Mouse (Mus musculus) telencephalon, adult 2 months (tissue): ENCODE results near the gene Gprc5d.
A peak's percentile ranks its signal among the peaks of the same experiment; 100 is the strongest.

Source experiments
- DNase-seq: peaks from one replicate; pipeline ENCODE4 v3.0.0-alpha.2; 2011; ENCODE audit warnings: low read depth, low spot score

The Gprc5d gene

DNA sequence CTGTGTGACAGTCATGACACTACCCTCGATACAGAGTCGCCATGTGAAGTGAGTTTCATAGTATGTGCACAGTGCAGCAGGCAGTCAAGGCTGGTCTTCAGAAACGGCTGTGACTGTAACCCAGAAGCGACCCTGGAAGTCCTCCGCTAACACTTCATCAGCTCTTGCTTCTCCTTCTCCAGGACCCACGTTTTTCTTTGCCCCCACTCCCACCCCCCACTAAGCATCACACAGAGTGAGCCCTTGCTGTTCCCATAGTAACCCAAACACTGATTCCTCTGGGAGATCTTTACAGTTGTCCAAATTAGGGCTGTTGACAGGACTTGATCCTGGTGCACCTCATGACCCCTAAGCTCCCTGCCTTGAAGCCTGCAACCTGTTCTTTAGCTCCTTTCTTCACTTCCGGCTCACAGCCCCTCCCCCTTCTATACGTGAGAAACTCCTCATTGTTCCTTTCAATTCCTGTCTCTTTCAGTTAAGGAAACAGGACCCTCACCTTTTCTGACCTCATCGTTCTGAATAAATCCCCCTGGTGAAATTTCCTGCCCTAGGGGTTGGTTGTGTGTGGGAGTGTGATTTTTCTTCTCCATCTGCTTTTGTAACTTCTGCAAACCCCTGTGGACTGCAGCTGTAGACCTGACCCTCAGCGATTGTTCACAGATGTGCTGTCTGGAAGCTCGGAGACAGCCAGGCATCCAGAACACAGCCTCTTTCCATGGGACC, 18.5 kb upstream of the Gprc5d start:
- no peak for DNase-seq

DNA sequence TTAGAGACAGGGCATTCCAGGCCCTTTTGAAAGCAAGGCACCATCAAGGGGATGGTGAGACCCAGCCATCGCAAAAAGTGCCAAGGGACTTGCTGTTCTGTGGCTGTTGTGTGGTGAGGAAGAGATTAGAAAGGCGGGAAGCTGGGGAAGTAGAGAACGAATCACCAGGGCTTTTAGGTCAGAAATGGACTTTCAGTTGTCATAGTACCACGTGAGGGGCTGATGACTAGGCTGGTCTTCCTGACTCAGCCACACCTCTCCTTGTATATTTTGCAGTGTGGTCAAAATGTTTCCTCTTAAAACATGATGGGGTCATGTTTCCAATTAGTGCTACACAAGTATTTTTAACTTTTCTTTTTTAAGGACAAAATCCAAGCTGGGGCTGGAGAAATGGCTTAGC, 17.7 kb upstream of the Gprc5d start:
- DNase-seq = no peak

DNA sequence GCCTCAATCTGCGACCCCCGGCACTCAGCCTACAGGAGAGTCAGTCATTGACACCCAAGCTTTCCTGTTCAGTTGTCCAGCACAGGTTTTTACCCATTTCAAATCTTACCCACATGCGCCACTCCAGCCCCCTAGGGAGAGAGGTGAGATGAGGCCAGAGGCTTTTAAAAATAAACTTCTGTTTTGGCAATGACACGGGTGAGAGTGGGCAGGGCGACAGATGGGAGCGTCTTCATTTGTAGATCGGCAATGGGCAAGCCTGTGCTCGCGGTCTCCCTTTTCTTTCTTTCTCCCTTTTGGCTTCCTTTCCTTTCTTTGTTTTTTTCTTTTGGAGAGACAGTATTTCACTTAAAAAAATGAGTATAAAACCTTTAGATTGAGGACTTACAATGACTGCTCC, 15.4 kb upstream of the Gprc5d start:
- no peak for DNase-seq

DNA sequence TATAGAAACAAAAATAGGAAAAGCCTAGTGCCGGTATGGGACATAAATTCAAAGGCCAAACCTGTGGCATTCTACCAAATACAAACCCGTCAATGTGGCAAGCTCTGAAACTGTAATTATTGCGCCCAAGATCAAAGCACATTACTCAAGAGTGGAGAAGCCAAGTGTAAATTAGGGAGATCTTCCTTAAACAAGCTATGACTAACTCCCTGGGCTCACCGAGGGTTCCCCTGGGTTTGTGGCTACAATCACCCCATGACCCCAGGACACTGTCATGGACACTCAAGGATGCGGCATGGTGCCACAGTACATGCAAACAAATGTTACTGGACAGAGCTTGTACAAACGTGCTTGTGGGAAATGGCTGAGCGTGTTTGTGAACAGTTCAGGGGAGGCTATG, 15.0 kb upstream of the Gprc5d start:
- DNase-seq = no peak

DNA sequence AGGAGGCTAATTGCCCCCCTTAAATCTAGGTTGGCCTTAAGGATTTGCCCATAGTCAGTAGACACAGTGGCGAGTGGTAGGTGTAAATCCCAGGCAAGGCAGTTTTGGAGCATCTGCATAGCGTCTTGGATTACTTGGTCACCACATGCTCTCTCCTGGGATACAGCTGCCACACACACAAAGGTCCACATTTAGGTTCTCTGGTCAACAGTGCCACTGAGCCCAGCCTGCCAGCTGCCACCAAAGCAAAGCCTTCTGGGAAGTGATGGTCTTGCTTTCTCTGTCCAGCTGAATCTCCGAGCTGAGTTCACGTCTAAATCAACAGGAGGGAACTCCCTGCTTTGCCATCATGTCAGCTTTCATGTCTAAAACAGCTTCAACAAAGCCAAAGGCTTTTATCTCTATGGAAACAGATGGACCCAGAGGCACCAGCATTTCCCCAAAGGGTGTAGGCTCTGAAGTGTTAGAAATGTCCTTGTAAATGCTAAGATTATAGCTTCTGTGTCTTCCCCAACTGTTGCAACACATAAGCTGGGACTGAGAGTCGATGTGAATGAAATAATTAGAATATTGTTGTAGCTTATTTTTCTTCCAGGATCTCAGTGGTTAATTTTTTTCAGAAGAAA, 6.8 kb upstream of the Gprc5d start:
- no peak for DNase-seq

DNA sequence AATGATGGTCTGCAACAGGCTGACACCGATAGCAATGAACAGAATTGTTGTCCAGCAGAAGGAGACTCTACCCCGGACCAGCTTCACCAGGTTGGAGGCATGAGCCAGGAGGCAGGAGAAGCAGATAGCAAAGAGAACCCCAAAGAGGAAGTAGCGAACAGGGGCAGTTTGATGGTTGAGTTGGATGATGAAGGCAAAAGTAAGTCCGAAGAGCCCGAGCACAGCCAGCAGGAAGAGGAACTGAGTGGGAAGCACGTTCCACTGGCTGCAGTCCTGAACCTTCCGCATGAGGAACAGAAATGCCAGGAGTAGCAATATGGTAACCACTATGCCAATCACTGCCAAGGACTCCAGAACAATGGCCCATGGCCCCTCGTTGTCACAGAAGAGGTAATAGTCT, 1.6 kb downstream of the Gprc5d start:
- no peak for DNase-seq

DNA sequence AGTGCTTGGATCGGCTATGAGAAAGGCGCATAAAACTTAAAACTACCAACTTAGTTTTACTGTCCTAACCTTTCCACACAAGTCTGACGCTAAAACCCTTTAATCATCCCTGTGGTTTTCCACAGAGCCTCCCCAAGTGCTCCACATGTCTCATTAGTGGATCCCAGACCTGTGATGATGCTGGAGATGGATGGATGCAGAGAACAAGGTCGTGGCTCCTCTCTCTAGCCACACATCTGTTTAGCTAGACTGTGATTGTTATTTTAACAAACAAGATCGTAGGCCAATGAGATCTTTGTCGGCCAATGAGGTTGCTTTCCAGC, 5.0 kb downstream of the Gprc5d start:
- no peak for DNase-seq

DNA sequence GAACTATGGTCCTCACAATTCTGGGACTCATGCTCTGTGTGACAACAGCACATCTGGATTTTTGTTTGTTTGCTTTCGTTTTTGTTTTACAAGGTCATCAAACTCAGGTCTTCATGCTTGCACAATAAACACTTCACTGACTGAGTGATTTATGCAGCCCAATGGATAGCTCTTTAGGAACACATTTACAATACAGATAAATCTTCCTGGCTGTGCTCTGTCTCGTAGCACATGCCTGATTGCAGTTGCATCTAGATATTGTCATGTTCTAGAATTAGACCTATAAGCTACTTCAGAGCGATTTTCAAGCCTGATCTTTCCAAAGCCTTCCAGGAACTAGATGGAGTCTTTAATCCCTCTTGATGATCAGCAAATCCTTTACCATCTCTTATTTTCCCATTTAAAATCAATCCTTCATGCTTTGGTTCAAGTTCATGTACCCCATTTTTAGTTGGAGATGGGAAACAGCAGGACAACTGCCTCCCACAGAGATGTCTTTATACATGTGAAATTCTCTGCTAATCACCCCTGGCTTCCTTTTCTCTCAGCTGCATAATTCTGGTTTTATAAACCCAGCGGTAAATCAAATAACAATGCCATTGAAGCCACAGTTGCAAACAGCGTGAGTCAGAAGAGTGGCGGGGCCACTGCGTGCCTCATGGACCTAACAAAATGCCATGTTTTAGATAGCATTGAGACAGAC, 5.5 kb downstream of the Gprc5d start:
- DNase-seq = no peak

DNA sequence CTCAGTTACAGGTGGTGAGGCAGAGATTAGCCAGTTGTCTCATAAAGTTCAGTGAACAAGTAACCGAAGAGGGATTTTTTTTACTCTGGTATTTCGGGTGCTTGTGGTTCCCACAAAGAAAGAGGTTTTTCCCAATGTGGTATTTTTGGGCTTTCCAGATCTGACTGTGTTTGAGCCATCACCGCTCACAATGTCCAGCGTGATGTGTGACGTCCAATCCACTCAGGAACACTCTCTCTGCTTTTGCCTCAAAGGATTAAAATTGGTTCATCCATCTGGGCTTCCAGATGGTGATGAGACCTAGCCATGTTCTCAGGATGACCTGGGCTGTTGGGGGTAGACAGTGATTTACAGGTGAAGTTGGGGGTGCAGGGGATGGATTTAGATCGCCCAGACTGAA, 11.1 kb downstream of the Gprc5d start:
- peak; percentile 42 for DNase-seq

DNA sequence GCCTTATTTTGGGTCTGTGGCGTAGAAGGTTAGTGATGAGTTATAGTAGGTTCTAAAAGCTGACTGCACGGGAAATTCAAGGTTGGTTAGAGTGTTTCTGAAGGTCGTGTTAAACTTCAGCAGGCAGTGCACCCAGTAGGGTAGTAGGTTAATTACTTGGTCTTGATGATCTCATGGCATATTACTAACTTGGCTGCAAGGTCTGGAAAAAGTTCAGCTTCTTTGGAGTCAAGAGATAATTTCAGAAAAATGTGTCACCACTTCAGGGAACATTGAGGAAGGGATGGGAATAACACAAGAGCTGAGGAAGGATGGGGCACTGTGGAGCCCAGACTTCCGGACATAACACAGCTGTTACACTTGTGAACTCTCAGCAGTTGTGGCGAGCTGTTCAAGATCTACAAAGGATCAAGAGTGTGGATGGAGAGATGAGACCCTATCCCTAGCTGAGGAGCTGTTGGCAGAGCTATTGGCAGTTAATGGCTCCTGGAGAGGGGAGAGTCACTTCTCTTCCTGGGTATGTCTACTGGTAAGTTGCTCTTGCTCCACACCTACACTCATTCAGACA, 15.3 kb downstream of the Gprc5d start:
- DNase-seq = no peak

DNA sequence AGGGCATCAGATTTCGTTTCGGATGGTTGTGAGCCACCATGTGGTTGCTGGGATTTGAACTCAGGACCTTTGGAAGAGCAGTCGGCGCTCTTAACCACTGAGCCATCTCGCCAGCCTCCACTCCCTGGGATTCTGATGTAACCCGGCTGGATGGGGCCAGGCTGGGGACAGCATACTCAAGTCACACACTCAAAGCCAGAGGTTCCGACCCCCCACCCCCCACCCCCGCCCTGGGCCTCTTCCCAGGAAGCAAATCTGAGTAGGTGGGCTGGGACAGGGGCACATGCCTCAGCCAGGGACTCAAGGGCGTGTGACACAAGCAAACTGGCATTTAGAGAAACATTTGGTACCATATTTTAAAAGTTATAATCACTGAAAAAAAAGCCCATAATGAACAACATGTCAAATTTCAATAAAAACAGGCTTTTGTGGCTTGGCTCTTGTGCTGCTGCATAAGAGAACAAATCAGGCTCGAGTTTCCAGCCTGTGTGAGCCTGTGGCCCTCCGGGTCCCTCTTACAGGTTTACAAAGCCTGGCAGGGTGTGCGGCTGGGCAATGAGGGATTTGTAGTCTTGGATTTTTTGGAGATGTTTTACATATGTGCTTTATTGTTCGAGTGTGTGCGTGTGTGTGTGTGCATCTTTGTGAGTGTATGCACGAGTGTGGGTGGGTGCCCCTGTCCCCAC, 17.2 kb downstream of the Gprc5d start:
- no peak for DNase-seq

DNA sequence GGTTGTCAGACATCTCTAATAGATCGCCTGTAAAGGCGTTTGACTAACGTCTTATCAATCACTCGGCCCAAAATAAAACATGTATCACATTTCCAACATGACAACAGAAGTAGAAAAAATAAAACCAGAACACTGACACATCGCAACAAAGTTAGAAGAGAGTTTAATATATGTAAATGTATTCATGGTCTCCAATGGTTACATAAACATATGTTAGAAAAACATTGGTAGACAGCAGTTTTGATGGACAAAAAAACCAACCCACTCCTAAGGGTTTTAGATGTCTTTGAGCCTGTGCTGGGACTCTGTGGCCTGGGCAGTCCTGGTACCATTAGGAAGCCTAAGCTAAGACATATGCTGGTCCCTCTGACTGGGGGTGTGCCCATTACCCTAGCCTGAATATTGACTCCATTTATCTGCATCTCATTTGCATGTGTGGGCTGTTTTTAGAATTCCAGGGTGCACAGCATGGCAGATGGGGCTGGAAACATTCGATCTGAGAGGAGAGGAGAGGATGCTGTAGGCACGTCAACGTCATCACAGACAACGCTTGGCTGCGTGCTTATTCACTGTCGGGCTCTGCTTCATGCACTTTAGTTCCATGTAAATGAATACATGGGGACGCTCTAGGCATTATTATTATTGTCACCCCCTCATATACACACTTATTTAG, 25.1 kb downstream of the Gprc5d start:
- DNase-seq = peak; percentile 83

DNA sequence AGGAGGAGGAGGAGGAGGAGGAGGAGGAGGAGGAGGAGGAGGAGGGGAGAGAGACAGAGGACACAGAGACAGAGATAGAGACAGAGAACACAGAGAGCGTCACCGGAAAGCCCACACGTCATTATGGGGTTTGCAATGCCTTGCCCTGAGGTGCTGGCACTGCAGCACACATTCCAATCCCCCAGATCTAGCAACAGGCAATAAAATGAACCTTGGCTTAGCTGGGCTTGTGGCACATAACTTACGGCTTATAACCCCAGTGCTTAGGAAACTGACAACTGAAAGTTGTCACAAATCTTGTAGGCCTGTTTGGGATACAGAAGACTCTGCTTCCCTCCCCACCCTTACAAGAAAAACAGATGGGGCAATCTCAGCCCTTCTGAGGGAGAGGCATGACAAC, 27.4 kb downstream of the Gprc5d start:
- no peak for DNase-seq

DNA sequence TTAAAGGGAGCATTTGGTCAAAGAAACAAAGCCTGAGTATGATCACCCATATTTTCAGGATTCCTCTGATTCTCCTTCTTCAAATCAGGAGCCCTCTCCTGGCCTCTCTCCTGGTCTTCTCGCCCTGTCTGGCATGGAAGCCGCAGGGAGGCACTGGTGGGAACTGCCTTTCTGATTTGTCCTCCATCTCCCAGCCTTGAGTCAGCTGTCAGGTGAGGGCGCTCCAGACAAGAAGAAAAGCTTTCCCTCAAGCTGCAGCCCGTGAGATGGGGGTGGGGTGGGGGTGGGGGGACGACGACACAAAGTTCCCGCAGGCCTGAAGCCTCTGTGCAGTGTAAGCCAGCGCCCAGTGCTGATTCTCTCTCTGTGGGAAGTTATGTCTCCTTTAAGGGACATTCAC, 28.3 kb downstream of the Gprc5d start:
- no peak for DNase-seq

DNA sequence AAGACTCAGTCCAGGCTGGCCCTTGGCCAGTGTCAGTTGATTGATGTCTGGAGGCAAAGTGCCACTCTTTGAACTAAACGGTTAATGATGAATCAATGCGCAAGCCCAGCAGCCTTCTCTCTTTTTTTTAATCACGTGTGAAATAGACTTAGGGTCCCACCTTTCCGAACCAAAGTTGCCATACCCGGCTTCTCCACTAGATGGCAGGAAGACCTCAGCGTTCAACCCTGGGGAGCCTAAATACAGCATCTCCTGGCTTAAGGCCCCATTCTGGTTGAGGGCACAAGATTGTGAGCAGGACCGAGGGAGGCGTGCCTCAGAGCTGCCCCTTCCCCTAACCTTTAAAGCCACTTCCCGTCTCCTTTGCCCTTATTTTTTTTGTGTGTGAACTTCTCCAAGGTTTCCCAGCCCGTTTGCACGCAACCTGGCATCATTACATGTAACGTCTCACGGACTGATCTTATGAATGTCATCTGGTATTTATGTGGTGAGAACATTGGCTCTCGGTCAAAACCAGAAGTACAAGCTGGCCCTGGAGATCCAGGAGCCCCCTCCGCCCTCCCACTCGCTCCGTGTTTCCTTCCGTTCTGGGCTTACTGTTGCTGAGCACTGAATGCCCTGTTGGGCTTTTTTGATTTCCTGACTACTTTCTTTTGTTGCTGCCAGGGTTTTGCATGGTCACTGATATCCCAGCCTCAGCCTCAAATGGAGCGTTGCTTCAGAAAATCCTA, 30.2 kb downstream of the Gprc5d start:
- DNase-seq = peak; percentile 66

DNA sequence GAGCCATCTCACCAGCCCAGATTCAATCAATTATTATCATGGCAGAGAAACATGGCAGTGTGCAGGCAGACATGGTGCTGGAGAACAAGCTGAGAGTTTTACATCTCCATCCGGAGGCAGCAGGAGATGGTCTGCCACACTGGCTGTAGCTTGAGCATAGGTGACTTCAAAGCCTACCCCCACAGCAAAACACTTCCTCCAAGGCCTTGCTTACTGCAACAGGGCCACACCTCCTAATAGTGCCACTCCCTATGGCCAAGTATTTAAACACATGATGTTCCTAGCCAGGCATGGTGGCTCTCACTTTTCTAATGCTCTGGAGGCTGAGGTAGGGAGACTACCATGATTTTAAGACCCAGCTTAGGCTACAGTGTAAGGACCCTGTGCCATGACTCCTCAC, 32.4 kb downstream of the Gprc5d start:
- no peak for DNase-seq

DNA sequence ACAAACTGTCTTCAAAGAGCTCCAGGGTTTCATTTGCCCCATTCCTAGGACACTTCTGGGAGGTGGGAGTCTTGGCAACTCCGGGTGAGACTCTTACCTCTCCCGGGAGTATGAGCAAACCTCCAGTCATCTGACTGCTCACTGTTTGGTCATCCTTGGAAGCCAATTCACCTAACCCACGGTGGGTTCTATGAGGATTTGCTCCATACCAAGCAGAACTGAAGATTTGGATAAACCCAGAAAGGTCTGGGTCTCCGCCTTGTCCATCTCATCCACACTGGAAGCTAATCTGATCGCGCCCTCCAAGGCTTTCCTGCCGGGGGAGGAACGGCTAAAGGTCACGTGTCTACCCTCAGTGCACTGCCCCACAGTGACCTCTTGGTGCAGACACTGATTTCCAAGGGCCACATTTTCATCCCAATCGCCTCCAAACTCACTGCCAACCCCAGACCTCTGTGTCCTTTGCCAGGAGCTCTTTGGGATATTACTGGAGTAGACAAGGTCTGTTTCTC, 34.0 kb downstream of the Gprc5d start:
- no peak for DNase-seq

DNA sequence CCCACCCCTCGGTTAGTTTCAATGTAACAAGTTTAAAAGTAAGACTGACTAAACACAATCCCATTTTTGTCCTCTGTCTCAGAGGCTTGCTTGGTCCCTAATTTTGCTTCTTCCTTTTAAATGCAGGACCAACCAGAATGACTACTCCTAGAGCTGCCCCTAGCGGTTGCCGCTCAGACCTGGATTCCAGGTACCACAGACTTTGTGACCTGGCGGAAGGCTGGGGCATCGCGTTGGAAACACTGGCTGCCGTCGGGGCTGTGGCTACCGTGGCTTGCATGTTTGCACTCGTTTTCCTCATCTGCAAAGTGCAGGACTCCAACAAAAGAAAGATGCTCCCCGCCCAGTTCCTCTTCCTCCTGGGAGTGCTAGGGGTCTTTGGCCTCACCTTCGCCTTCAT, 39.7 kb downstream of the Gprc5d start:
- DNase-seq = no peak

DNA sequence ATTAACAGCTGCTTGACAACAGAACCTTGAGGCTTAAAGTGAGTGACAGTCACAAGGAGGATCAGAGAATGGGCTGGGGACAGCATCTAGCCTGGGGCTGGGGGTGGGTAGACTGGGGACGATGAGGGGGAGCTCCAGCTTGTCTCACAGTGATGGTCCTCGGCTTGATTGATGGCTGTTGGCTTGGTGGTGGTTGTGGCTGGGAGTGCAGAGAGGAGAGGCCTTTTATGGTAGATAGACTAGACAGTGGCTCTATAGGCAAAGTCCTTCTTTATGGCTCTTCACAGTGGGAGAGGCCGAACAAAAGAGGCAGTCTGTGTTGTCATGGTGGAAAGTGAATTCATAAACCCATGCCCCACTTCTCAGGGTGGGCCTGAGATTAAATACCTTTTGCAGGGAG, 41.9 kb downstream of the Gprc5d start:
- no peak for DNase-seq

DNA sequence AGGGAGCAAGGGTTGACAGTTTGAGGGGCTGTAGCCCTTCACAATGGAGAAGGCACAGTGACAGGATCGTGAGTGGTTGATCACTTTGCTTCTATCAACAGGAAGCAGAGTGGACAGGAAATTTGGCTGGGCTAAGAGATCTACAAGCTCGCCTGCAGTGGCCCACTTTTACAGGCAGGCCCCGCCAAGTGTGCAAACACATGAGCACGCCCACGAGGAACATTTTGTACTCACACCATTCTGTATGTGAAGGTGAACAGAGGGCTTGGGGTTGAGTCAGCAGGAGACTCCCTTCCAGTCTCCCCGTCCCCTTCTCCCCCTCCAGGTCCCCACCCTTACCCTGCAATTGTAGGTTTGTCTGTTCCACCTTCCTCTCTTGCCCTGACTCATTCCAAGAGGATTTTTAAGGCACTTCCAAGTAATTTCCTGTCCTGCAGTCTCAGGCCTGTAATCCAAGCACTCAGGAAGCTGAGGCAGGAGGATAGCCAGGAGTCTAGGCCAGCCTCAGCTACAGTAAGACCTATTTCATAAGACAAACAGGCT, 43.6 kb downstream of the Gprc5d start:
- no peak for DNase-seq

DNA sequence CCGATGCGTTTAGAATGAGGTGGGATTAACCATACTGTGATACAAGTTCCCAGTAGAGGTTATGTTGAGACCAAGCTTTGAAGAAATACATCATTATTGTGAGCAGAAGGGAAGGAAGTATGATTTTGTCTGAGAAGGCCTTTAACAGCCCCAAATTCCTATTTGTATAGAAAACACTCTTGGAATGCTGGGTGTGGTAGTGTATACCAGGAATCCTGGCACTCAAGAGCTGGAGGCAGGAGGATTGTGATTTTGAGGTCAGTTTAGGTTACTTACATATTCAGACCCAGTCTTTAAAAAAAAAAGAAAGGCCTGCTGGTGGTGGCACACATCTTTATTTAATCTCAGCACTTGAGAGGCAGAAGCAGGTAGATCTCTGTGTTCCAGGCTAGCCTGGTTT, 47.7 kb downstream of the Gprc5d start:
- no peak for DNase-seq
